Mouse (Mus musculus): ENCODE measurements around the gene Gpatch1.
A peak's percentile ranks its signal among the peaks of the same experiment; 100 is the strongest.

Gene Gpatch1

DNA sequence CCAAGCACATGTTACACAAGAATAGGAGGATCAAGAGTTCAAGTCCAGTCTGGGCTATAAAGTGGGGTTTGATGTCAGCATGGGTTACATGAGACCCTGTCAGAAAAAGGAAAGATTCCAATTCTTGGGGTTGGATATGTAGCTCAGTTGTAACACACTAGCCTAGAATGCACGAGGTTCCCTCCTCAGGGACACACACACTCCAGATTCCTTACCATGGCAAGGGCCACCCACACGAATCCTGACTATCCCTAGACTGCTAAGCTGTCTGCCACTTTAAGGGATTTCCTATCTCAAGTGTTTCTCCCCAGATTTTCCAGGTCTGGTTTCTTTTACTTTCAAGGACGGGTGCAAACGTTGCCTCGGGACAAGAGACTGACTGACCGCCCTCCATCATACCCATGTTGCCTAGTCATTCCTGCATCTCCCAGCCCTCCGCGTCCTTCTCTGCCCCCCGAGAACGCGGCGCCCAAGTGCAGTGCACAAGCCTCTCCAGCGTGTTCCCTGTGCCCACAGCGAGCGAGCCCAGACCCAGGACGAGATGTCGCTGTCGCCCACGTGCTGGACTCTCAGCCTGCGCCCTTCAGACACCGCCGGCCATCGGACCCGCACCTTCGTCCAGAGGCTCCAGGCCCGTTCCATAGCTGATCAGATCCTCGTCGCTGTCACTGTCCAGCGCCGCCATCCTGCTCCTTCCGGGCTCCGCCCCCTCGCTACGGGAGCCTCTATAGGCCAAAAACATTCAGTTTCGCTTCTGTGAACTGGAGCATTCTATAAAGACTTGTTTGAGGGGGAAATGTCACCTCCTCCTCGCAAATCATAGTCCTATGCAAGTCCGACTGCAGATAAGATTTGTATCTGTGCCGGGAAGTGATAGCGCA lies at the start of gene Gpatch1:
Gpatch1 (minus strand) TSS at position 712 of the 881 bp plus-strand sequence.
- peak; percentile 88 for DNase-seq

DNA sequence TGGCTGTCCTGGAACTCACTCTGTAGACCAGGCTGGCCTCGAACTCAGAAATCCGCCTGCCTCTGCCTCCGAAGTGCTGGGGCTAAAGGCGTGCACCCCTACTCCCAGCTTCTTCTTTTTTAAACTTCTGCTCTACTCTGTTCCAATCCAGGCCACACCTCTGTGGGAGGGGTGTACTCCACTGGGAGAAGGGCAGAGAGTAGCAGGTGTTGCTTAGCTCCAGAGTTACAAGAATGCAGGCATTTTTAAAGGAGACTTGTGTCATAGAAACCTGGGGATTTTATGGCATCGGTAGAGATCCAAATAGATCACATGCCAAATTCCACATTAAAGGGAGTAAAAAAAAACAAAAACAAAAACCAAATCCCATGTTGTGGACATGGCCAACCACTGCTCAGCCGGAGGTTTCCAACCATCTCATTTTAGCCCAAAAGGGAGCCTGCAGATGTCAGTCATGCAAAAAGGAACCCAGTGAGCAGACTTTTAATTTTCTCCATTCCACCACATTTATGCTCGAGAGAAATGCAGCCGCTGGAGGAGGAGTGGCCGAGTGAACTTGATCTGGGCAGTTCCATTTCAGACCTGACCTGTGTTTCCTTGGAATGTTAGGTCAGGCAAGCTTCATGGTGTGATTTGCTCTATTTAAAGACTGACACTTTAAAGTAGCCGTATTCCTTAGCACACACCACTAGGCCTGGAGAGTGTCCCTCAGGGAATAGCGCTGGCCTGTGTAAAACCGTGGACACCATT lies 47.1 kb upstream of the Gpatch1 start:
- DNase-seq: no peak

DNA sequence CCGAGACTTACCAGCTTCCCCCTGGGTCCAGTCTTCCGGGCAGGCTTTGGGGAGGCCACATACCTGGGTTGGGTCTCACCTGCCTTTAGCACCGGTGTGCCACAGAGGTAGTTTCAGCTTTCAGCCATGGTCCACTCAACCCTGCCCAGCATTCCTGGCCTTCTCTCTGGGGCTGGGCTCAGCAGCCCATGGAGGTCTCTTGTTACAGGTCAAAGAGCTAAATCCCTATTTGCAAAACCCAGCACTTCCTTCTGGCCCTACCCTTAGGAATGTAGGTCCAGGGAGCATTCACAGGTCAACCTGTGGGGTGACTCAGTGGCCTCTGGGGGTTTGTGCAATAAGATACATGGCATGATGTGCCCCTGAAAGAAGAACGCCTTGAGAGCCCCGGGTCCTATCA lies 44.6 kb upstream of the Gpatch1 start:
- peak; percentile 13 for DNase-seq

GRCm38 (mm10) chr7:35362253-35362652 lies 44.0 kb upstream of the Gpatch1 start:
- no peak for DNase-seq

DNA sequence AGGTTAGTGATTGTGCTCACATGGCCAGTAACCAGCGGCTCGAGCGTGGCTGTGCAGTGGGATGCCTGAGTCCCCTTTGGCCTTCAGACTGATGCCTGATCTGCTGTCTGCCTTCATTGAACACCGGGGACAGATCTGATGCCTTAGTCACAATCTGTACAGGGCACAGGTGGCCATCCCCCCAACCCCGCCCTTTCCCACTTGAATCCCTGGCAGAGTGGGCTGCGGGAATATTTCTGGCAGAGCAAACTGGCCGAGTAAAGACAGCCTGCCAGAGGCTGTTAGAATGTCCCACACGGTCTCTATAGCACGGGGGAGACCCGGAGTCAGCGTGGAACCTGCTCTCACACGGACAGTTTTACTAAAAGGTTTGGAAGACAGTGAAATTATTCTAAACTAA lies 39.4 kb upstream of the Gpatch1 start:
- DNase-seq: no peak

- DNase-seq: no peak
These were observed 37.1 kb upstream of the Gpatch1 start for GRCm38 (mm10) chr7:35355303-35355872.

DNA sequence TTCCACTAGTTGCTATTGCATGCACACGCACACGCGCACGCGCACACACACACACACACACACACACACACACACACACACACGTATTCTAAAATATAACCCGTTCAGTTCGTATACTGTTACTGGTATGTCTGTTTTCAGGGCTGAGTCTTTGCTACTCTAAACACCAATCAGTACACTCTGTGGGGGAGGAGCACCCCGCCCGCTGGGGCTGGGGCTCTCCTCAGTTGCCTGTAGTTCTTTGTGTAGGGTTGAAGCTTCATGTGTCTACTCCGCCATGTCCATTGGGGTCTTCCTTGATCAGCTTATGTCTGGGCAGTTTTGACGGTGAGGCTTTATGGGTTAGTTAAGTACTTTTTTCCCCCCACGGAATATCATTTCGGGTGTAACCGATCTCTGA lies 35.1 kb upstream of the Gpatch1 start:
- no peak for DNase-seq

DNA sequence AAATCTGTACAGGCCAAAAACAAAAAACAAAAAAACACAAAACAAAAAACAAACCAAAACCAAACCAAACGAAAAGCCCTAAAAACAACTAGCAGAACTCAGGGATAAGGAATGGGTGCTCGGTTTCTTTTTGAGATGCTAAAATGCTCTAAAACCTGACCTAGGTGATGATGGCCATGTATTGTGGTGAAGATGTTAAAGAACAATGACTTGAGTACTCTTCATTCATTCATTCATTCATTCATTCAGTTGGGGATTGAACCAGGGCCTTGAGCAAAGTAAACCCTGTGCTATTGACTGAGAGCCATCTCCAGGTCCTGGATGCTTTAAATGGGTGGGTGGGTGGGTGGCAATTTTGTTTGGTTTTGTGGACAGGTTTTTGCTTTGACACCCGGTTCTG lies 32.9 kb upstream of the Gpatch1 start:
- DNase-seq: no peak

DNA sequence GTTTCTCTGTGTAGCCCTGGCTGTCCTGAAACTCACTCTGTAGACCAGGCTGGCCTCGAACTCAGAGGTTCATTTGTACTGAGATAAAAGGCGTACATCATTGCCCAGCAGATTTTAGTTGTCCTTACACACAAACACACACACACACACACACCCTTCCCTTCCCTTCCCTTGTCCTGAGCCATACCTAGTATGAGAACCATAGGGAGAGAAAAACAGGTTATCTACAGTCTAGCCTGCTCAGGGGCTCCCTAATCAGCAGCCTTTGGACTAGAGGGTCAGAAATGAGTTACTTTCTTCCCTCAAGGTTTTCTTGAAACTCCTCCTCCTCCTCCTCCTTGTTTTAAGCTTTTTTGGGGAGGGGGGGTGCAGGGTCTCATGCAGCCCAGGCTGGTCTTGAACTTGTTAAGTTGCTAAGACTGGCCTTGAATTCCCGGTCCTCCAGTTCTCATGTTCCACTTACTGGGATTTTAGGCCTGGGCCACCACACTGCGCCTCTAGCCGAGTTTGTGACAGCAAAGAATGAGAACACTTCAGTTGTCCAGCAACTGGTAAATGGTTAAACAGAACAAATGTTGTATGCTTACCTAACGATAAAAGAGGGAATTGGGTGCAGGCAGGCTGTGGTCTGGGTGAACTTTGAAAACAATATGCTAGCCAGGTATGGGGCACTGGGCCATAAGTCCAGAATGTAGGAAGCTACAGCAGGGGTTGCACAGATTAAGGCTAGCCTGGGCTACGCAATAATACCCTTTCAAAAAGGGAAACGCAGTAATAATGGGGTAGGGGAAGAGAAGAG lies 31.8 kb upstream of the Gpatch1 start:
- no peak for DNase-seq

GRCm38 (mm10) chr7:35349022-35349421 lies 30.8 kb upstream of the Gpatch1 start:
- DNase-seq: no peak

- peak; percentile 29 for DNase-seq
These were observed 29.9 kb upstream of the Gpatch1 start for GRCm38 (mm10) chr7:35347918-35348700.

GRCm38 (mm10) chr7:35344785-35345330 lies 26.6 kb upstream of the Gpatch1 start:
- no peak for DNase-seq

- DNase-seq: no peak
These were observed 24.3 kb upstream of the Gpatch1 start for GRCm38 (mm10) chr7:35342498-35342897.

DNA sequence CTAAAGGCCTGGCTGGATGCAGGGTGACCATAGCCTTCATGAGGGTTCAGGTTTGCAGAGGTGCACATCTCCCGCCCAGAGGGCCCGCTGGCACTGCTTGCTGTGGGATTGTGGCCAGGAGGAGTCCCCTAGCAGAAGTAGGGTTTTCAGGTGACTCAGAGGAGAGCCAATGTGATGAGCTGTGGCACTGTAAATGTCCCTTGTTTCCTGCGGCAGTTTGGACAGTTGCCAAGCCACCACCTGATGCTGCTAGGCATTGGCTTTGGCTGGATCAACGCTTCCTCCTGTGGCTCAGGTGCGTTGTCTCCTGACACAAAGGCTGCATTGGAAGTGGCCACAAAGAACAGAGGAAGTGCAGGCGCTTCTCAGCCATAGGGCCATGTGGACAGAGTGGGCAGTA lies 23.0 kb upstream of the Gpatch1 start:
- DNase-seq: peak; percentile 21

- DNase-seq: no peak
These were observed 22.0 kb upstream of the Gpatch1 start for GRCm38 (mm10) chr7:35340196-35340595.

DNA sequence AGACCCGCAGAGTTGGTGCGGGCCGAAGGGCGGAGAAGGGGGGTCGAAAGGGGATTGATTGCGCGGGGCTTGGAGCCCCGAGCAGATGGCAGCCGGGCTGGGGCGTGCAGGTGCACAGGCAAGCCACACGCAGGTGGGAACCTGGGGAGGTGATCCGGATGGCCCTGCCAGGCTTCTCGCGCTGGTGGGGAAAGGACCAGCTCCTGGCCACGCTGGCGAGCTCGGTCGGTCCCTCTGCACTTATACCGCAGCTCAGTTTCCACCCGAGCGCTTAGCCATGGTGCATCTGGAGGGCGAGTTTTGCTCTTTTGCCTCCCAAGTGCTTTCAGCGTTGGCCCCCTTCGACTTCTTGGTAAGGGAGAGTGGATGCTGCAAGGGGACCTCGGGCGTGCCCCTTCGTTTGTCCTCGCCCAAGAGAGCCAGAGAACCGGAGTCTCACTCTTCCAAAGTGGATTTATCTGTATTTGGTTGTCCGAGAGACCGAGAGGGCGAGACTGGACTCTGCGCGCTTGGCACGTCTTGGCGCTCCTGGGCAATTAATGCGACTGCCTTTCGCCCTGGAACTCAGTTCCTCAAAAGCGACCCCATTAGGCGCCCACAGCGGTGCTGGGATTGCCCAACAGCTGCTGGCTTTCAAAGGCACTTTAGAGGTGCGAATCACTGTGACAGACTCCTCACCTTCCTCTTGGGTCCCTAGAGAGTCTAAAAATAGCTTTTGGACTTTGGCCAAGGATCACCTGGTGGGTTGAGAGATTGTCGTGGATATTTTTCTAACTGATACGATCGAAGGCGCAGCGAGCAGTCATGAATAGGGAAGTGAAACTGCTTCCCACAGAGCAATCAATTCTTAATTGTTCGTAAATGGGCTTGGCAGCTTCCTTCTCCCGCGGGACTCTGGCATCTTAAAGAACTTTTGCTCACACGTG lies 16.6 kb upstream of the Gpatch1 start:
- DNase-seq: peak; percentile 15

GRCm38 (mm10) chr7:35333692-35334526 lies 15.7 kb upstream of the Gpatch1 start, which contains the start of gene Rhpn2:
Rhpn2 (plus strand) TSS chr7:35334170.
- DNase-seq: peak; percentile 99

GRCm38 (mm10) chr7:35333231-35333651 lies 15.0 kb upstream of the Gpatch1 start:
- DNase-seq: peak; percentile 19

DNA sequence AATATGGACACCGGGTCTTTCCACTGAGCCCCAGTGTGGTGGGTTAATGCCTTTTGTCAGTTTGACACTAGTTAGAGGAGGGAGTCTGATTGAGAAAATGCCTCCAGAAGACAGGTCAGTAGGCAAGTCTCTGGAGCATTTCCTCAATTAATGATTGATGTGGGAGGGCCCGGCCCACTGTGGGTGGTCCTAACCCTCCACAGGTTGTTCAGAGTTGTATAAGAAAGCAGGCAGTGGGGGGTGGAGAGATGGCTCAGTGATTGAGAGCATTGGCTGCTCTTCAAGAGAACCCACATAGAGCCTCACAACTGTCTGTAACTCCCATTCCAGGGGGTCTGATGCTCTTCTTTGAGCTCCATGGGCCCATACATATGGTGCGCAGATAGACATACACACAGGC lies 13.3 kb upstream of the Gpatch1 start:
- DNase-seq: no peak
